Mouse (Mus musculus) liver, postnatal 0 days (tissue): Measurements from ENCODE around the gene Bahd1. TPM values are rescaled to one million over a fixed set of nuclear protein-coding genes. Genes with fewer than 3 reads are reported as not detected.

Experiments
- ATAC-seq: fragments of 200-750 bp; cut with Nextera tagmentation; 2 replicates; pipeline ENCODE4 v1.8.0; 2017; ENCODE audit warnings: mild to moderate bottlenecking, moderate library complexity
- DNase-seq: peaks from one replicate; pipeline ENCODE4 v3.0.0-alpha.2; 2016
- H3K27ac ChIP-seq: fragments of 300-500 bp; sonication (generic); 2 replicates; pipeline ENCODE4 v1.5.1; 2014; ENCODE audit warnings: antibody characterized with exemption, moderate library complexity, mild to moderate bottlenecking, low read depth
- H3K27me3 ChIP-seq: fragments of 300-500 bp; sonication (generic); 2 replicates; pipeline ENCODE4 v1.6.1; 2014; ENCODE audit warnings: low read length, control low read depth, mixed read lengths; ENCODE audit not compliant: insufficient read depth
- H3K36me3 ChIP-seq: fragments of 300-500 bp; sonication (generic); replicated peaks from 2 replicates; pipeline ENCODE4 v1.6.1; 2014; ENCODE audit warnings: mild to moderate bottlenecking, control low read depth, low read length, moderate library complexity, mixed read lengths; ENCODE audit not compliant: insufficient read depth
- H3K4me1 ChIP-seq: fragments of 300-500 bp; sonication (generic); 2 replicates; pipeline ENCODE4 v1.6.1; 2014; ENCODE audit warnings: antibody characterized with exemption, mild to moderate bottlenecking, control low read depth; ENCODE audit not compliant: insufficient read depth
- H3K4me2 ChIP-seq: fragments of 300-500 bp; sonication (generic); 2 replicates; pipeline ENCODE4 v1.6.1; 2014; ENCODE audit warnings: low read depth, mild to moderate bottlenecking, low read length, moderate library complexity, mixed read lengths
- H3K4me3 ChIP-seq: fragments of 300-500 bp; sonication (generic); 2 replicates; pipeline ENCODE4 v1.5.1; 2014; ENCODE audit warnings: low read depth, low read length
- H3K9ac ChIP-seq: fragments of 300-500 bp; sonication (generic); replicated peaks from 2 replicates; pipeline ENCODE4 v1.6.1; 2014; ENCODE audit warnings: mild to moderate bottlenecking, moderate library complexity
- H3K9me3 ChIP-seq: fragments of 300-500 bp; sonication (generic); 2 replicates; pipeline ENCODE4 v1.6.1; 2016; ENCODE audit warnings: mild to moderate bottlenecking, control low read depth, low read length, mixed read lengths
- CTCF ChIP-seq: sonication (generic); IDR thresholded peaks from 2 replicates; pipeline ENCODE4 v1.5.1; 2016; ENCODE audit warnings: antibody characterized with exemption, low read depth
- EP300 ChIP-seq: IDR thresholded peaks from 2 replicates; pipeline ENCODE4 v1.6.1; 2016; ENCODE audit warnings: antibody characterized with exemption, low read depth, mild to moderate bottlenecking
- WGBS: fragments of 180-500 bp; shearing (Covaris S2); extraction: QIAGEN DNeasy Blood & Tissue Kit; methylation state at CpG from one replicate; pipeline ENCODE4 v1.1.7; 2014; ENCODE audit not compliant: insufficient replicate concordance; 5-methylcytosine and 5-hydroxymethylcytosine counted together
- polyA plus RNA-seq: library from polyadenylated mRNA; unstranded; fragments of >200 nt; fragmentation: Nextera tagmentation; extraction: Ambion mirVana; gene quantifications from 2 replicates; pipeline ENCODE4 v1.2.1, GENCODE M21; 2015

The Bahd1 gene
- polyA plus RNA-seq, 1 experiment from 2014 or later: 2.5 TPM

DNA sequence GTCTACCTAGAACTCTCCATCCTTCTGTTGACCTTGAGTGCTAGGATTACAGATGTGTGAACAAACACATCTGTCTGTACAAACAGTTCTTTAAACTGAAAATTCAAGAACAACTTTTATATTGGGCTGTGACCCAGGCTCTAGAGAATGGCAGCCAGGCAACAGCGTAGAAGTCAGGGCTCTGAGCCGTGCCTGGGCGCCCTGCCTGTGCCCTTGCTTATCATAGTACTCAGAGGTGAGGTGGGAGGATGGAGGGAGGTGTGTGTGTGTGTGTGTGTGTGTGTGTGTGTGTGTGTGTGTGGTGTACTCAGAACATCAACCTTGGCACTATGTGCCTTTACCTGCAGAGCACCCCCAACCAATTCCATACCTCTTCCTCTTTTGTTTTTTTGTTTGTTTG lies 7.6 kb downstream of the Bahd1 start:
- no peaks in the 10 kb centered on the region for H3K27me3 ChIP-seq
- no peak overlapping the region for H3K4me2 ChIP-seq
- no peaks in the 10 kb centered on the region for H3K9me3 ChIP-seq
- H3K9ac ChIP-seq: no peak overlapping the region
- H3K27ac ChIP-seq: no peak overlapping the region
- no peaks in the 10 kb centered on the region for H3K36me3 ChIP-seq
- WGBS: 77% methylated on average over 3 of the region's 3 CpGs
- ATAC-seq: no peak
- DNase-seq: no peak
- peaks cover 49% of the 10 kb centered on the region for H3K4me1 ChIP-seq
- TF ChIP-seq EP300 (no peak), CTCF (no peak)
- no peak overlapping the region for H3K4me3 ChIP-seq

GRCm38 (mm10) chr2:118909151-118909550 lies 9.0 kb downstream of the Bahd1 start:
- Histone ChIP-seq H3K36me3 (no peaks in the 10 kb centered on the region), H3K27ac (no peak overlapping the region), H3K4me2 (no peak overlapping the region), H3K27me3 (no peaks in the 10 kb centered on the region), H3K9me3 (no peaks in the 10 kb centered on the region), H3K9ac (no peak overlapping the region), H3K4me1 (peaks cover 45% of the 10 kb centered on the region), H3K4me3 (no peak overlapping the region)
- WGBS: 84% methylated on average over 1 of the region's 1 CpGs
- ATAC-seq: no peak
- no peak for DNase-seq
- TF ChIP-seq EP300 (no peak), CTCF (no peak)

DNA sequence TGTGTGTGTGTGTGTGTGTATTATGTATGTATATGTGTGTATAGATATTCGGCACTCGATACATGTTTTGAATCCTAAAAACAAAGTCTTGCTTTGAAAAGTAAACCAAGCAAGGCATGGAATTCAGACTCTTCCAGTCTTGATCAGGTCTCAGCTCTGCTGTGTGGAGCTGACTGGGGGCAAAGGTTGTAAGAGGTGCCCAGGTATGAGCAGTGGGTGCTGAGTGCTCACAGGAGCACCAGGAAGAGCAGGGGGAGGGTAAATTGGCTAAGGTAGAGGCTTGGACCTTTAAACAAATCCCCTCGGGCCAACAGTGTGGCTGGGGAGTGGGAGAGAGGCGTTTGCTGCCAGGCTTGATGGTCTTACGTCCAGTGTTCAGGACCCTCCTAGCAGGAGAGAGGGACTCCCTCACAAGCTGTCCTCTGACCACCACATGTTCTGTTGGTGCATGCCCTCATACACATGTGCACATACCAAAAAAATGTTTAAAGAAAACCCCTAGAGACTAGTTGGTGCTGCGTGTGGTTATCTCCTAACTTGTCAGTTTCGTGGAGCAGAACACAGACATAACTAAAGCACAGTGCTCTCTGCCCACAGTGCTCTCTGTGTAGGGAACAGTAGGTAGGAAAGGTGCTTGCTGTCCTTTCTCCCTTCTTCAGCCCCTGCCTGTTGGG lies 10.6 kb downstream of the Bahd1 start:
- DNase-seq: no peak
- H3K4me1 ChIP-seq: peaks cover 37% of the 10 kb centered on the region
- no peak for TF ChIP-seq EP300
- TF ChIP-seq CTCF: no peak
- WGBS: 68% methylated on average over 7 of the region's 7 CpGs
- H3K9me3 ChIP-seq: no peaks in the 10 kb centered on the region
- no peak overlapping the region for H3K9ac ChIP-seq
- H3K27ac ChIP-seq: no peak overlapping the region
- H3K36me3 ChIP-seq: no peaks in the 10 kb centered on the region
- ATAC-seq: no peak
- H3K4me2 ChIP-seq: no peak overlapping the region
- H3K27me3 ChIP-seq: no peaks in the 10 kb centered on the region
- H3K4me3 ChIP-seq: no peak overlapping the region

DNA sequence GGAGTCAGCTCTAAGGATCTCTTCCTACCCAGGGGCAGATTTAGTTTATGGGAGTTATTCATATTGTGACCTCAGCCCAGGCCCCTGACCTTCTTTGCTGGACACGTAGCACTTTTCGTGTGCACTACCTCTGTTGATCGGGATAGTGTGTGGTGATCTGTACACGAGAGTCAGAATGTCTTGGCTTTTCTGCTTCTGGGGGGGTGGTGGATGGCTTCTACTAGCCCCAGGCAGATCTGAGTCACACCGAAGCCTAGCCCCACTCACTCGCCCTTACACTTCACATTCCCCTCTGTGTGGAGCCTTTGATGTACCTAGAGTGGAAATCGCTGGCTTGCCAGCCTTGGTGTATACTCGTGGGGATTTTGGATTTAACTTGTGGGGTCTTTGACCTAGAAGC lies 12.5 kb downstream of the Bahd1 start:
- TF ChIP-seq EP300 (no peak), CTCF (no peak)
- WGBS: 83% methylated on average over 8 of the region's 8 CpGs
- no peak for ATAC-seq

GRCm38 (mm10) chr2:118913551-118914276 lies 13.5 kb downstream of the Bahd1 start:
- ATAC-seq: peak; percentile 90
- no peak overlapping the region for H3K4me3 ChIP-seq
- peaks cover 29% of the 10 kb centered on the region for H3K4me1 ChIP-seq
- no peak for TF ChIP-seq CTCF
- no peak for TF ChIP-seq EP300
- peak overlapping the region; percentile 51 for H3K4me2 ChIP-seq
- H3K9ac ChIP-seq: peak overlapping the region; percentile 46
- H3K27ac ChIP-seq: peak overlapping the region; percentile 55; the same call in 1 of the 2 replicates
- H3K9me3 ChIP-seq: no peaks in the 10 kb centered on the region
- H3K36me3 ChIP-seq: peaks cover 10% of the 10 kb centered on the region; the same call in 1 of the 2 replicates
- DNase-seq: peak; percentile 71
- 60% methylated on average over 11 of the region's 11 CpGs for WGBS
- H3K27me3 ChIP-seq: no peaks in the 10 kb centered on the region

More for the DNA sequence above, 12.5 kb downstream of the Bahd1 start:
- no peak overlapping the region for H3K27ac ChIP-seq
- no peak for DNase-seq
- H3K9ac ChIP-seq: no peak overlapping the region
- H3K4me3 ChIP-seq: no peak overlapping the region
- H3K4me1 ChIP-seq: peaks cover 29% of the 10 kb centered on the region
- no peaks in the 10 kb centered on the region for H3K27me3 ChIP-seq
- H3K36me3 ChIP-seq: peaks cover 10% of the 10 kb centered on the region; the same call in 1 of the 2 replicates
- no peaks in the 10 kb centered on the region for H3K9me3 ChIP-seq
- no peak overlapping the region for H3K4me2 ChIP-seq

- ATAC-seq: no peak
- peaks cover 15% of the 10 kb centered on the region for H3K36me3 ChIP-seq
- DNase-seq: no peak
- H3K27ac ChIP-seq: no peak overlapping the region
- peaks cover 29% of the 10 kb centered on the region for H3K4me1 ChIP-seq
- H3K4me2 ChIP-seq: no peak overlapping the region
- WGBS: 68% methylated on average over 8 of the region's 8 CpGs
- TF ChIP-seq CTCF: no peak
- no peak for TF ChIP-seq EP300
- H3K4me3 ChIP-seq: no peak overlapping the region
- H3K9ac ChIP-seq: no peak overlapping the region
- no peaks in the 10 kb centered on the region for H3K9me3 ChIP-seq
- no peaks in the 10 kb centered on the region for H3K27me3 ChIP-seq
Measured at GRCm38 (mm10) chr2:118914685-118915084, 14.5 kb downstream of the Bahd1 start.
